Mouse (Mus musculus) hindbrain, postnatal 0 days (tissue): ENCODE data around the gene Msl2. TPM values are rescaled to one million over a fixed set of nuclear protein-coding genes. Genes with fewer than 3 reads are reported as not detected.
A peak's percentile ranks its signal among the peaks of the same experiment; 100 is the strongest.

ENCODE experiments used
- ATAC-seq: fragments of 200-750 bp; cut with Nextera tagmentation; 2 replicates; pipeline ENCODE4 v1.8.0; 2017; ENCODE audit warnings: mild to moderate bottlenecking, moderate TSS enrichment, moderate library complexity
- DNase-seq: peaks from one replicate; pipeline ENCODE4 v3.0.0-alpha.2; 2015; ENCODE audit warnings: low spot score
- H3K27ac ChIP-seq: fragments of 300-500 bp; sonication (generic); 2 replicates; pipeline ENCODE4 v1.5.1; 2014; ENCODE audit warnings: mild to moderate bottlenecking
- H3K27me3 ChIP-seq: fragments of 300-500 bp; sonication (generic); 2 replicates; pipeline ENCODE4 v1.6.1; 2014; ENCODE audit warnings: low read length, mixed read lengths; ENCODE audit not compliant: insufficient read depth
- H3K36me3 ChIP-seq: fragments of 300-500 bp; sonication (generic); 2 replicates; pipeline ENCODE4 v1.6.1; 2014; ENCODE audit warnings: low read length, mixed read lengths; ENCODE audit not compliant: insufficient read depth
- H3K4me1 ChIP-seq: fragments of 300-500 bp; sonication (generic); 2 replicates; pipeline ENCODE4 v1.6.1; 2014; ENCODE audit warnings: antibody characterized with exemption, low read length, mixed read lengths; ENCODE audit not compliant: insufficient read depth
- H3K4me2 ChIP-seq: fragments of 300-500 bp; sonication (generic); 2 replicates; pipeline ENCODE4 v1.6.1; 2014; ENCODE audit warnings: low read depth, mild to moderate bottlenecking, low read length, moderate library complexity, mixed read lengths
- H3K4me3 ChIP-seq: fragments of 300-500 bp; sonication (generic); 2 replicates; pipeline ENCODE4 v1.5.1; 2014; ENCODE audit warnings: low read length
- H3K9ac ChIP-seq: fragments of 300-500 bp; sonication (generic); replicated peaks from 2 replicates; pipeline ENCODE4 v1.6.1; 2014; ENCODE audit warnings: mild to moderate bottlenecking, low read length, moderate library complexity, mixed read lengths
- H3K9me3 ChIP-seq: fragments of 300-500 bp; sonication (generic); 2 replicates; pipeline ENCODE4 v1.6.1; 2016; ENCODE audit warnings: low read length, mixed read lengths
- CTCF ChIP-seq: IDR thresholded peaks from 2 replicates; pipeline ENCODE4 v1.5.1; 2016; ENCODE audit warnings: antibody characterized with exemption, control low read depth, low read depth
- whole genome bisulfite sequencing: fragments of 180-500 bp; shearing (Covaris S2); extraction: QIAGEN DNeasy Blood & Tissue Kit; methylation state at CpG from one replicate; pipeline ENCODE4 v1.1.7; 2014; 5-methylcytosine and 5-hydroxymethylcytosine counted together
- polyA plus RNA-seq: library from polyadenylated mRNA; unstranded; fragments of >200 nt; fragmentation: Nextera tagmentation; extraction: Ambion mirVana; gene quantifications from 2 replicates; pipeline ENCODE4 v1.2.1, GENCODE M21; 2015
- total RNA-seq: library from RNA; depleted of rRNA; stranded (reverse); fragments of >200 nt; gene quantifications from 2 replicates; pipeline ENCODE4 v1.2.3, GENCODE M21; 2014; rRNA removed

The Msl2 gene
- total and polyA plus RNA-seq, 2 experiments from 2014 or later, result 5.0 to 27.9 TPM

GRCm38 (mm10) chr9:101114182-101114884, 40.4 kb downstream of the Msl2 start:
- no peaks in the 10 kb centered on the region for H3K27me3 ChIP-seq
- H3K9me3 ChIP-seq, result no peaks in the 10 kb centered on the region
- H3K4me2 ChIP-seq, result no peak overlapping the region
- ATAC-seq (no peak), DNase-seq (no peak)
- H3K4me1 ChIP-seq, result no peaks in the 10 kb centered on the region
- H3K9ac ChIP-seq, result no peak overlapping the region
- 88% methylated on average over 8 of the region's 8 CpGs for WGBS
- H3K36me3 ChIP-seq, result no peaks in the 10 kb centered on the region
- no peak overlapping the region for H3K4me3 ChIP-seq
- H3K27ac ChIP-seq, result no peak overlapping the region
- TF ChIP-seq CTCF, result no peak

DNA sequence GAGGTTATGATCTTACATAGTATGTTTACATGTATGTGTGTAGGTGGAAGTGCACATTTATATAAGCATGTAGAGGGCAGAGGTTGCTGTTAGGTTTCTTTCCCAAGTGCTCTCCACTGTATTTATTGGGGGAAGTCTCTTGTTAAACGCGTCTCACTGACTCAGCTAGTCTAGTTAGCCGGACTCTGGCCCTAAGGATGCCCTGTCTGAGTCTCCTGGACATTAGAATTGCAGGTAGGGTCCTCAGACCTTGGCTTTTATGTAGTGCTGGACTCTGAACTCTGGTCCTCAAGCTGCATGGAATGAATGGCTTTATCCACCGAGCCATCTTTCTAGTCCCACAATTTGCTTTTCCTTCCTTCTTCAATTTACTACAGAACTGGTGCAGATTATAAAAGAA, 69.7 kb downstream of the Msl2 start:
- DNase-seq, result no peak
- 89% methylated on average over 4 of the region's 4 CpGs for WGBS
- Histone ChIP-seq H3K27ac (no peak overlapping the region), H3K36me3 (no peaks in the 10 kb centered on the region; the same call in 1 of the 2 replicates), H3K4me3 (no peak overlapping the region), H3K27me3 (no peaks in the 10 kb centered on the region), H3K9ac (no peak overlapping the region), H3K4me1 (no peaks in the 10 kb centered on the region), H3K9me3 (no peaks in the 10 kb centered on the region), H3K4me2 (no peak overlapping the region)
- no peak for ATAC-seq
- TF ChIP-seq CTCF, result no peak

- Histone ChIP-seq H3K9me3 (no peaks in the 10 kb centered on the region), H3K4me1 (no peaks in the 10 kb centered on the region), H3K9ac (no peak overlapping the region), H3K27me3 (no peaks in the 10 kb centered on the region), H3K27ac (no peak overlapping the region), H3K36me3 (no peaks in the 10 kb centered on the region), H3K4me3 (no peak overlapping the region), H3K4me2 (no peak overlapping the region)
- DNase-seq (peak; percentile 19), ATAC-seq (no peak)
- WGBS, result 72% methylated on average over 5 of the region's 5 CpGs
- no peak for TF ChIP-seq CTCF
Measured at GRCm38 (mm10) chr9:101152872-101153271, 79.0 kb downstream of the Msl2 start.

Other genes starting within 250 kb of the Msl2 start
- gene Pccb, start 39.2 kb upstream of the Msl2 start, total RNA-seq, result 56.9 and 62.0 TPM in 2 replicates
- gene Pccb, start 39.2 kb upstream of the Msl2 start, polyA plus RNA-seq, result 33.1 and 33.2 TPM in 2 replicates
- gene Ppp2r3a, start 177.7 kb downstream of the Msl2 start, total RNA-seq, result 28.0 and 28.5 TPM in 2 replicates
- gene Ppp2r3a, start 177.7 kb downstream of the Msl2 start, polyA plus RNA-seq, result 16.3 and 17.1 TPM in 2 replicates